Mouse (Mus musculus): ENCODE measurements around the gene Adam4. TPM values are rescaled to one million over a fixed set of nuclear protein-coding genes. Genes with fewer than 3 reads are reported as not detected.
"Not testable (repeated sequence)": the region's sequence is repeated elsewhere in the genome, so short reads cannot be mapped to it uniquely, and the experiment has no call there.

The Adam4 gene
- polyA plus RNA-seq (2014; fragmentation: Nextera tagmentation; extraction: Ambion mirVana) = 0.27 and 0.61 TPM in 2 replicates

GRCm38 (mm10) chr12:81421846-81422245 is at the start of gene Adam4:
Gene Adam4 (minus strand): TSS chr12:81421946.
- H3K9me3 ChIP-seq (replicated peaks; ENCODE audit: control insufficient read depth, low read length) = no peaks in the 10 kb centered on the region
- H3K4me1 ChIP-seq (ENCODE audit: control insufficient read depth, insufficient read depth, low read length) = no peaks in the 10 kb centered on the region
- WGBS = 85% methylated on average over 1 of the region's 1 CpGs
- H3K9ac ChIP-seq (replicated peaks; ENCODE audit: low read length) = no peak within 1 kb of the TSS
- DNase-seq (ENCODE audit: low spot score) (no peak), ATAC-seq (replicated peaks; ENCODE audit: insufficient number of reproducible peaks, low FRiP score, low TSS enrichment, low read depth) (no peak)
- H3K27me3 ChIP-seq (ENCODE audit: control insufficient read depth, insufficient read depth, low read length) = no peaks in the 10 kb centered on the region
- no peak within 1 kb of the TSS for H3K4me3 ChIP-seq (ENCODE audit: low read depth, low read length)
- no peak within 1 kb of the TSS for H3K4me2 ChIP-seq (ENCODE audit: low read depth, low read length)
- no peaks in the 10 kb centered on the region for H3K36me3 ChIP-seq (replicated peaks; ENCODE audit: control insufficient read depth, insufficient read depth, low read depth, low read length)
- no peak within 1 kb of the TSS for H3K27ac ChIP-seq (replicated peaks; ENCODE audit: low read depth, low read length)

DNA sequence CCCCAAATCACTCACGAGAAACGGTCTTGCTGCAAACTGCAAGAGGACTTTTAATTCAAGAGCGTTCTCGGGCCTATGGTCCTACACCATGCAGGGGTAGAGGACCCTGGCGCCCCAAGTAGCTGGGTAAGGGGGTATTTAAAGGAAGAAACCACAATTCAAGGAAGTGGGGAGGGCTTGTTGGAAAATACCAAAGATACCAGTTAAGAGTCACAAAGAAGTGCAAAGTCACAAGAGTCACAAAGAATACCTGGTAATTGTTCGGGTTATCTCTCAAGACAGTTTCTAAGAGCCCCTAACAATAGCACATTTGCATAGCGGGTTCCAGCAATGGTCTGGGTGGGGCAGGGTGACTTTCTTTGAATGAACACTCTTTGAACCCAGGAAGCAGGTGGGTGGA is 37.3 kb upstream of the Adam4 start:
- H3K4me3 ChIP-seq (ENCODE audit: low read depth, low read length); H3K9me3 ChIP-seq (replicated peaks; ENCODE audit: control insufficient read depth, low read length); H3K36me3 ChIP-seq (replicated peaks; ENCODE audit: control insufficient read depth, insufficient read depth, low read depth, low read length); H3K27me3 ChIP-seq (ENCODE audit: control insufficient read depth, insufficient read depth, low read length); DNase-seq (ENCODE audit: low spot score); ATAC-seq (replicated peaks; ENCODE audit: insufficient number of reproducible peaks, low FRiP score, low TSS enrichment, low read depth); H3K27ac ChIP-seq (replicated peaks; ENCODE audit: low read depth, low read length); H3K4me2 ChIP-seq (ENCODE audit: low read depth, low read length); H3K4me1 ChIP-seq (ENCODE audit: control insufficient read depth, insufficient read depth, low read length); H3K9ac ChIP-seq (replicated peaks; ENCODE audit: low read length): not testable (repeated sequence)
- 93% methylated on average over 7 of the region's 7 CpGs for WGBS

GRCm38 (mm10) chr12:81438985-81439384 is 17.2 kb upstream of the Adam4 start:
- H3K9ac ChIP-seq (replicated peaks; ENCODE audit: low read length); ATAC-seq (replicated peaks; ENCODE audit: insufficient number of reproducible peaks, low FRiP score, low TSS enrichment, low read depth); H3K36me3 ChIP-seq (replicated peaks; ENCODE audit: control insufficient read depth, insufficient read depth, low read depth, low read length); H3K4me2 ChIP-seq (ENCODE audit: low read depth, low read length); H3K4me3 ChIP-seq (ENCODE audit: low read depth, low read length); DNase-seq (ENCODE audit: low spot score); H3K4me1 ChIP-seq (ENCODE audit: control insufficient read depth, insufficient read depth, low read length); H3K27me3 ChIP-seq (ENCODE audit: control insufficient read depth, insufficient read depth, low read length); H3K9me3 ChIP-seq (replicated peaks; ENCODE audit: control insufficient read depth, low read length); H3K27ac ChIP-seq (replicated peaks; ENCODE audit: low read depth, low read length): not testable (repeated sequence)
- 90% methylated on average over 9 of the region's 9 CpGs for WGBS

GRCm38 (mm10) chr12:81434778-81435177 is 13.0 kb upstream of the Adam4 start:
- H3K4me3 ChIP-seq (ENCODE audit: low read depth, low read length); ATAC-seq (replicated peaks; ENCODE audit: insufficient number of reproducible peaks, low FRiP score, low TSS enrichment, low read depth); H3K9ac ChIP-seq (replicated peaks; ENCODE audit: low read length); H3K4me1 ChIP-seq (ENCODE audit: control insufficient read depth, insufficient read depth, low read length); DNase-seq (ENCODE audit: low spot score); H3K27ac ChIP-seq (replicated peaks; ENCODE audit: low read depth, low read length); H3K9me3 ChIP-seq (replicated peaks; ENCODE audit: control insufficient read depth, low read length); H3K4me2 ChIP-seq (ENCODE audit: low read depth, low read length); H3K27me3 ChIP-seq (ENCODE audit: control insufficient read depth, insufficient read depth, low read length); H3K36me3 ChIP-seq (replicated peaks; ENCODE audit: control insufficient read depth, insufficient read depth, low read depth, low read length): not testable (repeated sequence)
- WGBS = 96% methylated on average over 2 of the region's 2 CpGs

DNA sequence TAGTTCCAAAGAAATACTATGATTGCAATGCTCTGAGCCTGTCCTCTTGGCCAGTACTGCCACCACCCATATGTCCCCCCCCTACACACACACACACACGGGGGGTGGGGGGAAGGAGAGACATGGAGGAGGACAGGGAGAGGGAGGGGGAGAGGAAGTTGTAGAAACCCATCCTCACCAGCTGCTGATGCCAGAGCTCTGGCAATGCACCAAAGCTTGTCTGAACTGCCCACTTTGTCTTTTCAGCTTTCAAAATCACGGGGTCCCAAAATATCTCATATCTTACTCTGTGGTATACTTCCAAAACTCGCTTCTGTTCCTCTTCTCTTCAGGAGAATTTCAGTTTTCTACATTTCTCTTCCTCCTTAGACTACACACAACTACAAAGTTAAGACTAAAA is 8.5 kb downstream of the Adam4 start:
- no peak overlapping the region for H3K9ac ChIP-seq (replicated peaks; ENCODE audit: low read length)
- no peak overlapping the region for H3K27ac ChIP-seq (replicated peaks; ENCODE audit: low read depth, low read length)
- no peaks in the 10 kb centered on the region for H3K9me3 ChIP-seq (replicated peaks; ENCODE audit: control insufficient read depth, low read length)
- H3K4me1 ChIP-seq (ENCODE audit: control insufficient read depth, insufficient read depth, low read length) = no peaks in the 10 kb centered on the region
- WGBS = 84% methylated on average over 3 of the region's 3 CpGs
- no peak for ATAC-seq (replicated peaks; ENCODE audit: insufficient number of reproducible peaks, low FRiP score, low TSS enrichment, low read depth)
- no peaks in the 10 kb centered on the region for H3K36me3 ChIP-seq (replicated peaks; ENCODE audit: control insufficient read depth, insufficient read depth, low read depth, low read length)
- no peak for DNase-seq (ENCODE audit: low spot score)
- no peak overlapping the region for H3K4me3 ChIP-seq (ENCODE audit: low read depth, low read length)
- H3K27me3 ChIP-seq (ENCODE audit: control insufficient read depth, insufficient read depth, low read length) = no peaks in the 10 kb centered on the region
- no peak overlapping the region for H3K4me2 ChIP-seq (ENCODE audit: low read depth, low read length)

GRCm38 (mm10) chr12:81408966-81409365 is 12.8 kb downstream of the Adam4 start:
- ATAC-seq (replicated peaks; ENCODE audit: insufficient number of reproducible peaks, low FRiP score, low TSS enrichment, low read depth) (no peak), DNase-seq (ENCODE audit: low spot score) (no peak)
- 80% methylated on average over 3 of the region's 3 CpGs for WGBS
- no peaks in the 10 kb centered on the region for H3K27me3 ChIP-seq (ENCODE audit: control insufficient read depth, insufficient read depth, low read length)
- no peaks in the 10 kb centered on the region for H3K4me1 ChIP-seq (ENCODE audit: control insufficient read depth, insufficient read depth, low read length)
- H3K9ac ChIP-seq (replicated peaks; ENCODE audit: low read length) = no peak overlapping the region
- no peak overlapping the region for H3K27ac ChIP-seq (replicated peaks; ENCODE audit: low read depth, low read length)
- H3K4me3 ChIP-seq (ENCODE audit: low read depth, low read length) = no peak overlapping the region
- no peaks in the 10 kb centered on the region for H3K36me3 ChIP-seq (replicated peaks; ENCODE audit: control insufficient read depth, insufficient read depth, low read depth, low read length)
- H3K4me2 ChIP-seq (ENCODE audit: low read depth, low read length) = no peak overlapping the region
- no peaks in the 10 kb centered on the region for H3K9me3 ChIP-seq (replicated peaks; ENCODE audit: control insufficient read depth, low read length)

DNA sequence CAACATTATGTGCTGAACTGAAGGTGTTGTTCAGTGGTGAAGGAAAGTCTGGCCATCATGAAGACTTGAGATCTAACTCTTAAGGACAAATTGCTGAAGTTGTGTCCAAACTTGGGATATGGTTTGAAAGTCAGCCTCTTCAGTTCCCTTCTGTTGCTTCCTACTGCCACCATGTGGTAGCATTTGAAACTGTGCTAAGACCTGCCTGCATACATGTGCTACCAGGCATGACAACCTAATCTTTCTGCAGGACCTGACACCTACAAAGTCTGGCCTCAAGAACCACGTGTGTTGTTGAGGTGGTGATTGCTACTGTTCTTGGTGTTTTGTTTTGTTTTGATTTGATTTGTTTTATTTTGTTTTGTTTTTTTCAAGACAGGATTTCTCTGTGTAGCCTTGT is 19.6 kb downstream of the Adam4 start:
- ATAC-seq (replicated peaks; ENCODE audit: insufficient number of reproducible peaks, low FRiP score, low TSS enrichment, low read depth) = no peak
- H3K4me3 ChIP-seq (ENCODE audit: low read depth, low read length) = no peak overlapping the region
- no peaks in the 10 kb centered on the region for H3K36me3 ChIP-seq (replicated peaks; ENCODE audit: control insufficient read depth, insufficient read depth, low read depth, low read length)
- H3K27ac ChIP-seq (replicated peaks; ENCODE audit: low read depth, low read length) = no peak overlapping the region
- WGBS = 32% methylated on average over 1 of the region's 1 CpGs
- H3K4me1 ChIP-seq (ENCODE audit: control insufficient read depth, insufficient read depth, low read length) = no peaks in the 10 kb centered on the region
- no peak overlapping the region for H3K4me2 ChIP-seq (ENCODE audit: low read depth, low read length)
- no peak overlapping the region for H3K9ac ChIP-seq (replicated peaks; ENCODE audit: low read length)
- H3K27me3 ChIP-seq (ENCODE audit: control insufficient read depth, insufficient read depth, low read length) = no peaks in the 10 kb centered on the region
- no peaks in the 10 kb centered on the region for H3K9me3 ChIP-seq (replicated peaks; ENCODE audit: control insufficient read depth, low read length)
- DNase-seq (ENCODE audit: low spot score) = peak; percentile 71

DNA sequence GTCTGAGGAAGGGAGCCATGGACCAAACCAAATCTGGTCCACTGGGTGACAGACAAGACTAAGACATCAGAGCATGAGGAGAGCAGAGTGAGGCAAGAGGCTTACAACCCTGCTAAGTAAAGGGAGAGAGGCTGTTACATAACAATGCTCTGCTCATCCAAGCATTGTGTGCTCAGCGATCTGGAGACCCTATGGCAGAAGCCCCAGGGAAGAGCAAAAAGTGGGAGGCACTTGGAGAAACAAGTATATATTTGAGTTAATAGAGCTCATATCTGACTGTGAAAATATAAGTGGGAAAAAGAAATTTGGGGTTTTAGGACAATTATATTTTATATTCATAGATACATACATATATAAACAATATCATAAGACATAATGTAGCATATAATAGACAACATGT is 42.4 kb downstream of the Adam4 start, which contains the start of gene Gm4787:
Gene Gm4787 (minus strand): TSS at position 101 of the 400 bp plus-strand sequence.
- not testable (repeated sequence) for H3K9ac ChIP-seq (replicated peaks; ENCODE audit: low read length); H3K4me1 ChIP-seq (ENCODE audit: control insufficient read depth, insufficient read depth, low read length); H3K27ac ChIP-seq (replicated peaks; ENCODE audit: low read depth, low read length); H3K4me2 ChIP-seq (ENCODE audit: low read depth, low read length); H3K9me3 ChIP-seq (replicated peaks; ENCODE audit: control insufficient read depth, low read length); H3K36me3 ChIP-seq (replicated peaks; ENCODE audit: control insufficient read depth, insufficient read depth, low read depth, low read length); H3K4me3 ChIP-seq (ENCODE audit: low read depth, low read length); H3K27me3 ChIP-seq (ENCODE audit: control insufficient read depth, insufficient read depth, low read length); DNase-seq (ENCODE audit: low spot score); ATAC-seq (replicated peaks; ENCODE audit: insufficient number of reproducible peaks, low FRiP score, low TSS enrichment, low read depth)
- 82% methylated on average over 1 of the region's 1 CpGs for WGBS
